Mouse (Mus musculus) kidney, adult 9 months (tissue): ENCODE results near the gene Lrp5.

Experiments
- DNase-seq: peaks from one replicate; pipeline ENCODE4 v3.0.0; 2022

Gene Lrp5

GRCm38 (mm10) chr19:3654058-3654457 is 32.3 kb downstream of the Lrp5 start:
- DNase-seq, result peak; percentile 52

GRCm38 (mm10) chr19:3653508-3653907 is 32.9 kb downstream of the Lrp5 start:
- no peak for DNase-seq

DNA sequence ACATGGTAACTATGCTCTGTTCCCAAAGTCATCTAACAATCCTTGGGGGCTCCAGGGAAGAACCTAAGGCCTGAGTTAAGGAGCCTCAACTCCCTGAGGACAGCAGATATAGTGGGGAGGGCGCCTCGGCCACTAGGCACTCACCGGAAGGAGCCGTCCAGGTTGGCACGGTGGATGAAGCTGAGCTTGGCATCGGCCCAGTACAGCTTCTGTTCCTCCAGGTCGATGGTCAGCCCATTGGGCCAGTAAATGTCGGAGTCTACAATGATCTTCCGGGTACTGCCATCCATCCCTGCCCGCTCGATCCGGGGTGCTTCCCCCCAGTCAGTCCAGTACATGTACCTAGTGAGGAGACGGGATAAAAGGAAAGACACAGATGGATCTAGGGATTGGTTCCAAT is 34.4 kb downstream of the Lrp5 start:
- no peak for DNase-seq

DNA sequence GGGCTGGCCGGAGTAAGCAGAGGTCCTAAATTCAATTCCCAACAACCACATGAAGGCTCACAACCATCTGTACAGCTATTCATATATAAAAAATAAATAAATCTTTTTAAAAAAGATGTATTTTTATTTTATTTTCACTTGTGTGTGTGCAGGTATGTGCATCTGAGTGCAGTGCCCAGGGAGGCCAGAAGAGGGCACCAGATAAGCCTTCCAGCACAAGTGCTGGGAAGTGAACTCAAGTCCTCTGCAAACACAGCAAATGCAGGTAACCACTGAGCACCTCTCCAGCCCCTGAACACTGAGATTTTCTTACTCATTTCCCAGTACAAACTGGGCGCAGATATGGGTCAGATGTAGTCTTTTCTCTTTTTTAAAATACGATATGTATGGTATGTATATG is 35.1 kb downstream of the Lrp5 start:
- no peak for DNase-seq

DNA sequence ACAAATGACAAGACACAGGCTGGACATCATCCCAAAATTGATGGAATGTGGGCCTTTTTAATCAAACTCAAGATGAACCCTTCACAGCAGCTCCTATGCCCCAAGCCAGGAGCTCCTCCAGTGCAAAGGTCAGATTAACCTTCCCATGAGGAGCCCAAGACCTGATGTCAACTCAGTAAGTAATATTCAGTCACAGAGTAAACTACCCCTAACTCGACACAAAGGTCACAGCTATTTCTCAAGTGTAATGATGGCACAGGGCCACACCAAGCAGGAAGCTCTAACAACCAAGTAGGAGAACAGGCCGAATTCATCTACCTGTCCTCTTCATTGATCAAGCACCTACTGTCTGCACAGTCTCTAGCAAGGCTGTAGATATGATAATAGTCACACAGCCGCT is 35.9 kb downstream of the Lrp5 start:
- peak; percentile 72 for DNase-seq

DNA sequence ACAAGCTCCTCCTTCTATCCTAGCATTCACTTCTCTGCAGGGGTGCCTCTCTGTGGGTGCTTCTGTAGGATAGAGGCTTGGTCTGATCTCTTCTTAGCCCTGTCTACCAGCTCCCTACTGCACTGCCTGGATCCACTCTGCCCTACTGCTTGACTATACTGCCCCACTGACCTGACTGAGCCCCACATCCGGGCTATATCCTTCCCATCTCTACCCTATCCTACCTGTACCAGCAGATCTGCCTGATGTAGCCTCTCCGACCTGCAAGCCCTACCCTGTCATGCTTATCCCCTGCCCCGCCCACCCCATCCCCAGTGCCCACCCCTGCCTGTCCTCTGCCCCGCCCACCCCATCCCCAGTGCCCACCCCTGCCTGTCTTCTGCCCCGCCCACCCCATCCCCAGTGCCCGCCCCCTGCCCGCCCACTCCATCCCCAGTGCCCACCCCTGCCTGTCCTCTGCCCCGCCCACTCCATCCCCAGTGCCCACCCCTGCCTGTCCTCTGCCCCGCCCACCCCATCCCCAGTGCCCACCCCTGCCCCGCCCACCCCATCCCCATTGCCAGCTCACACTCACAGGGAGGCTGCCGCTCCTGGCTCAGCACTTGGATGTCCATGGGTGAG is 37.4 kb downstream of the Lrp5 start:
- DNase-seq, result no peak

DNA sequence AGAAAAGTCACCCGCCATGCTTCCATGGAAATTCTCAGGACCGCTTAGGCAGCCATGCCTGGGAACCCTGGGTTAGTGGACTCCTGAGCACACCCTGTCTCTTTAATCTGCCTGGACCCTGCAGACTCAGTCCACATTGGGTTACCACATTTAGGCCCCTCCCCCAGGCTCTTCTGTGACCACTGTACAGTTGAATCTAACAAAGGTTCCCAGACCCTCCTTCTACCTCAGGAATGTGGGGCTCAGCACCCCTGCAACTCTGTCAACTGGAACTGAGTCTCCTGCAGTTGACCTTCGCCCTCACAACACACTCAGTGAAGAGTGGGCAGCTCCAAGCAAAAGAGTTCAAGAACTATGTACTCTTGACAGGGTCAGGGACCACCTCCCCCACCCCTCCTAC is 38.4 kb downstream of the Lrp5 start:
- DNase-seq, result peak; percentile 63

DNA sequence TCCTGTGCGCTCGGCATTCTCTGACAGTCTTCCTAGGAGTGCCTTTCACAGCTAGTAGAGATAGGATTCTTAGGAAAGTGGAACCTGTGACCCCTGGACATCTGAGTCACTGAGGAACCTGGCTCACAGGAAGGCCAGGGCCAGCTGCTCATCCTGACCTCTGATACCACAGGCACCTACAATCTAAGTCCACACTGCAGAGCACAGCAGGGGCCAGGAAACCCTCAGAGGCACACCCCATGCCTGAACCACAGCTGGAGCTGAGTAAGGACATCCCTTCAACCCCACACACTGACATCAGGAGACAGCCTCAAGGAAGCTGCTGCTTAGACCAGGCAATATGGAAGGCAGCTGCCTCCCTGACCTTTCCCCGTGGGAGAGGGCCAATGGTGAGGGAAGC is 40.6 kb downstream of the Lrp5 start:
- peak; percentile 64 for DNase-seq

- peak; percentile 49 for DNase-seq
These were observed 41.0 kb downstream of the Lrp5 start for GRCm38 (mm10) chr19:3645318-3645717.

DNA sequence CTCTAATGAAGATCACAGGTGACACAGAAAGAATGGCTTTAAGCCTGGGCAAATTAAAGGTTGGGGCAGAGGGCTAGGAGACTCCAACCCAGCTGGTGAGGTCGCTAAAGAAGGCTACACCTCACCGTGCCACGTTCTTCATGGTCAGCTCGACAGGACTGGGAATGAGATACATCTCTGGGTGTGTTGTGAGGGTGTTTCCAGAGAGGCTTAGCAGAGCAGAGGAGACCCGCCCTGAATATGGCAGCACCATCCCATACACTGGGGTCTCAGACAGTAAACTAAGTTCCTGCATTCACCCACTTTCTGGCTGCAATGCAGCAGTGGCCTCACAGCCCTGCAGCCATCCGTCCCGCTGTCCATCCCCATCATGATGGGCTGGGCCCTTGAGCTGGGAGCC is 46.8 kb downstream of the Lrp5 start:
- no peak for DNase-seq

DNA sequence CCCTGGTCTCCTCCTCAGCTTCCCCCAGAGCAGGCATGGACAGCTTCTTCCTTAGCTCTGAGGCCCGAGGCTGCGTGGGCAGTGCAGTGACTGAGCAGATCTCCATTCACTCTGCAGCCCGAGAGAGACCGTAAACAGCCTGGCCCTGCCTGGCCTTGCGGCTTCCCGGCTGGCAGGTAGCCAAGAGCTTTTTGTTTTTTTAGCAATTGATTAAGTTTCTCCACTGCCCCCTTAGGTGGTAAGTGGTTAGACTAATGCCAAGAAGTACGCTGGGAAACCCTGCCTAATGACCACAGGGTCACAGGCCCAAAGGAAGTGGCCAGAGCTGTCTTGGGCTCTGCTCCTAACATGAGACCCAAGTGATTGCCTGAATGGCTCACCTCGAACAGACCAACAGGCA is 47.7 kb downstream of the Lrp5 start:
- peak; percentile 76 for DNase-seq

- DNase-seq, result no peak
These were observed 54.3 kb downstream of the Lrp5 start for GRCm38 (mm10) chr19:3632018-3632417.

DNA sequence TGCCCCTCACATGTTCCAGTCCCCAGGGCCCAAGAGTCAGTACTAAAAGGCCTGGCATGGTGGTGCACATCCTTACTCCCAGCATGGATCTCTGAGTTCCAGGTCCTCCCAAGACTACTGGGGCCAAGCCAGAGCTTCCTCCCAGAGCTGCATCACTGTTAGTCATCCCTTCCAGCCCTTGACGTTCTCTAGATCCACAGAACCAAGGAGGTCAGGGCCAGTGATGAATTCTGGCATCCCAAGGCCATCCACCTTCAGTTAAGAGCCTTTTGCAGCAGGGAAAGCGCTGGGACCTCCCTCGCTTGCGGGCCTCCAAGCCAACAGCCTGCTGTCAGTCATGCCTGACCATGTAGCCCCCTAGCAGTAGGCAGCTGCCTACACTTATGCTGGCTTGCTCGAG is 54.9 kb downstream of the Lrp5 start:
- DNase-seq, result no peak

GRCm38 (mm10) chr19:3630486-3630885 is 55.9 kb downstream of the Lrp5 start:
- no peak for DNase-seq

GRCm38 (mm10) chr19:3630027-3630426 is 56.3 kb downstream of the Lrp5 start:
- DNase-seq, result no peak

DNA sequence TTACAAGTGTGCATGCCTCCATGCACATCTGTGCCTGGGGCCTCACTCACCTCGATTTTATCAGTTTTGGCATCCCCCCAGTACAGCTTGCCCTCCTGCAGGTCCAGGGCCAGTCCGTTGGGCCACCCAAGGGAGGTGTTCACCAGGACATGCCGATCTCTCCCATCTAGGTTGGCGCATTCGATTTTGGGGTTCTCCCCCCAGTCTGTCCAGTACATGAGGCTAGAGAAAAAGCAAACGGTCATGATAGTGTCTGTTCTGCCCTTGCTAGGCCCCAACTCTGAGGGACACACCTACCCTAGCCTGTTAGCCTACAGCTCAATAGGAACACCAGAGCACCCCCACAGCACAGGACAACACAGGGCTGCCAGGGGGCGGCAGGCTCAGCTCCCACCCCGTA is 58.1 kb downstream of the Lrp5 start:
- DNase-seq, result no peak

DNA sequence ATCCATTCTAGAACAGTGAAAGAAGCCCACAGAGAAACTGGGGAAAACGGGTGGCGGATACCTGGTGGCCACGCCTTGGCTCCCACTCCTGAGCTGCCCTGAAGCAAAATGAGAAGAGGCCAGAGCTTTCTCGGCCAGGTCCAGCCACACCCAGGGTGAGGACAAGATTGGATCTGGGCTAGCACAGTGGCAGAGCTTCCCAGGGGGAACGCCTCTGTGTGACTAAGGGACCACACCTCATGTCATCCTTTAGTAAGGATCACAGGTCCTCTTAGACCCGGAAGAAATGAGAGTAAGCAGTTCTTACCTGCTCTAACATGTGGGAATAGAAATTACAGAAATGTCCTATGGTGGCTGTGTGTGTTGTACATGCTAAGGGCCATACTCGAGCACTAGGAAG is 61.3 kb downstream of the Lrp5 start:
- no peak for DNase-seq

DNA sequence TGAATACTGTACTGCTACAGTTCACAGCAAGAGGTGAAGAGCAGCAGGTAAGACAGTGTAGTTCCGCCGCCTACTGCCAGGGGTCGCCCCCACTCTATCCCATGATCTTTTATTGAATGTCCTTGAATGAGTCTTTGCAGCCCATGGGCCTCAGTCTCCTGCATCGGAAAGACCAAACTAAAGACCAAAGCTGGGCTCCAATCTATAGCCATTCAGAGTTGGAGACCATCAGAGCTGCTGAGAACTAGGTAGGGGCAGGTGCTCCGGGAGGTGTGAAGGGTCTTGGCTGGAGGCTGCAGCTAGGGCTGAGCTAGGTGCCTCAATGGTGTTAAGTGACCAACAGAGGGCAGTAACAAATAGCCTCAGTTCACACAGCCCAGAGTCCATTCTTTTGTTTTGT is 62.5 kb downstream of the Lrp5 start:
- DNase-seq, result peak; percentile 81

DNA sequence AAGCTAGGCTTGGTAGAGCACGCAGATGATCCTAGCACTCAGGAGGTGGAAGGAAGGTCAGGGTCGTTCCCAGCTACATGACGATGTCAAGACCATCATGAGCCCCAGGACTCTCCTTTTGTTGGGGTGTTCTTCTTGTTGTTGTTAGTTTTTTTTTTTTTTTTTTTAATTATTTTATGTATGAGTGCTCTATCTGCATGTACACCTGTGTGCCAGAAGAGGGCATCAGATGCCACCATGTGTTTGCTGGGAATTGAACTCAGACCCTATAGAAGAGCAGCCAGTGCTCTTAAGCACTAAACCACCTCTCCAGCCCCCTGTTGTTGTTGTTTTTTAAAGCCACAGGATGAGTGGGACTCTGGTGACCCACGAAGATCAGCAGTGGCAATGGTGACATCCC is 63.1 kb downstream of the Lrp5 start:
- DNase-seq, result no peak

DNA sequence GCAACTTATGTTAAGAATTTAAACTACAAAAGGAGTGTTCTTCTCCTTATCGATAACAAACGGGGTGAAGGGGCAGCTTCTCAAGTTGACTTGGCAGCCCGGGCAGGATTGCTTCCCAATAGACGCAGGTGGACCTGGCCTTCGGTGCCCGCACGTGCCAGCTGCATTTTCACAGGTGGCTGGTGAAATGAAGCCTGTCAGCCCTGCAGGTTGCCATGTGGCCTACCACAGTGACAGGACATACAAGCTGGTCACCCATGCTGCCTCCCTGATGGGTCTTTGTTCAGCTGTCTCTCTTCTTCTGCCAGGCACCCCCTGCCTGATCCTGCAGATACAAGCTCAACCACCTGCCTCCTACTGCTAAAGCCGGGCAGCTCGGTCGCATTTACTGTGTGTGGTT is 65.5 kb downstream of the Lrp5 start:
- DNase-seq, result no peak

DNA sequence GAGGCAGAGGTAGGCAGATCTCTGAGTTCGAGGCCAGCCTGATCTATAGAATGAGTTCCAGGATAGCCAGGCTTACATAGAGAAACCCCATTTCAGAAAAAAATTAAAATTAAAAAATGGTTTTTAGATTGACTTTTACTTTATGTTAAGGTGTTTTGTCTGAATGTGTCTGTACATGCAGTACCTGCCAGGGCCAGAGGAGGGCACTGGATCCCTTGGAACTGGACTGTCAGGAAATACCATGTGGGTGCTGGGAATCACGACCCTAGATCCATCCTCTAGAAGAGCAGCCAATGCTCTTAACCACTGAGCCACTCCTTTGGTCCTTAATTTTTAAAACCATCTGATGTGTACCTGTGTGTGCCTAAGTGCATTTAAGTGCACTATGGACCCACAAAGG is 67.0 kb downstream of the Lrp5 start:
- no peak for DNase-seq

- no peak for DNase-seq
These were observed 72.4 kb downstream of the Lrp5 start for GRCm38 (mm10) chr19:3613991-3614390.

DNA sequence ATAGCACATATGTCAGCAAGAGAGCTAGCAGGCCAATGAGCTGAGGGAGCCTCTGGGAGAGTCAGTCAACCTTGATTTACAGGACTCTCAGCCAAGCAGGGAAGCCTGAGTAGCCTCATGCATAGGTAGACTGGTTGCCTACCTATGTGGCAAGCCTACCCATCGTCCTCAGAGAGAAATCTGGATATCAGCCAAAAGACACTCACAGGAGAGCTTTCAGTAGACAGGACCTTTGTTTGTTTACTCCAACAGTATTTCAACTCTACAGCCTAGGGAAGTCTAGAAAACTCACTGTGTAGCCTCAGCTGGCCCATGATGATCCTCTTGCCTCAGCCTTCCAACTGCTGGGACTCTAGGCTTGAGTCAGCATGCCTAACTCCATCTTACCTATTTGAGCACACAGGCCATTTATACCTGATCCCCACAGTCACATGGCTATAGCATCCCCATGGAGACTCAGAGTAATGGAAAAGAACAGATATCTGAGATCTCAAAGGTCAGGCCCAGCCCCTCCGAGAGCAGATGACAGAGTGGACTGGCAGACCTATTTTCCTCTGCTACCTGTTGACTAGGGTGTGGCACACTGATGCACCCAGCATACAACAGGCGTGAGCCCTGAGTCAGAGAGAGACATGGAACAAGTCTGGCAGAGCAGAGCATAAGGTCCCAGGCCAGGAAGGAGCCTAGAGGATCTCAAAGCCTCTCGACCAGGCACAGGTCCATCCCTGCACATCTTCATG is 73.7 kb downstream of the Lrp5 start:
- DNase-seq, result no peak

GRCm38 (mm10) chr19:3611730-3612129 is 74.6 kb downstream of the Lrp5 start:
- DNase-seq, result no peak

GRCm38 (mm10) chr19:3610886-3611285 is 75.5 kb downstream of the Lrp5 start:
- DNase-seq, result peak; percentile 36
